Mouse (Mus musculus): ENCODE data around the gene Fgf3. TPM values are rescaled to one million over a fixed set of nuclear protein-coding genes. Genes with fewer than 3 reads are reported as not detected.

Fgf3 gene
- not detected for polyA plus RNA-seq (2017; shearing (Covaris generic))

GRCm38 (mm10) chr7:144837891-144838488 lies at the start of gene Fgf3:
TSS of gene Fgf3 (plus strand) at chr7:144838083.

GRCm38 (mm10) chr7:144847067-144847466 lies 9.2 kb downstream of the Fgf3 start, which contains the start of gene Fgf4:
TSS of gene Fgf4 (plus strand) at chr7:144847367.

Other genes with a start within 250 kb of the Fgf3 start
- gene Ano1, start 86.1 kb upstream of the Fgf3 start, polyA plus RNA-seq (2017; shearing (Covaris generic)) = 0.07 TPM
- not detected for gene Fgf4, start 9.3 kb downstream of the Fgf3 start, polyA plus RNA-seq (2017; shearing (Covaris generic))
- not detected for gene Fgf15, start 58.4 kb downstream of the Fgf3 start, polyA plus RNA-seq (2017; shearing (Covaris generic))
- 18.5 TPM for gene LTO1, start 77.0 kb downstream of the Fgf3 start, polyA plus RNA-seq (2017; shearing (Covaris generic))
- gene Ccnd1, start 101.8 kb downstream of the Fgf3 start, polyA plus RNA-seq (2017; shearing (Covaris generic)) = not detected

Data from effector memory CD4-positive, alpha-beta T cell, adult 5 months (primary cell).